Mouse (Mus musculus): ENCODE results near the gene Dcdc2b. TPM values are rescaled to one million over a fixed set of nuclear protein-coding genes. Genes with fewer than 3 reads are reported as not detected.
A peak's percentile ranks its signal among the peaks of the same experiment; 100 is the strongest.

The Dcdc2b gene
- polyA plus RNA-seq (2015; fragmentation: Nextera tagmentation; extraction: Ambion mirVana), result 0.31 and 0.51 TPM in 2 replicates

GRCm38 (mm10) chr4:129614093-129614492 lies at the start of gene Dcdc2b:
Dcdc2b (minus strand) TSS chr4:129614257.
- Histone ChIP-seq H3K4me3 (replicated peaks) (no peak within 1 kb of the TSS), H3K9ac (no peak within 1 kb of the TSS), H3K36me3 (peaks cover 29% of the 10 kb centered on the region), H3K9me3 (replicated peaks) (no peaks in the 10 kb centered on the region), H3K4me1 (replicated peaks) (peaks cover 21% of the 10 kb centered on the region), H3K27me3 (no peaks in the 10 kb centered on the region), H3K27ac (no peak within 1 kb of the TSS), H3K4me2 (no peak within 1 kb of the TSS)
- DNase-seq (no peak), ATAC-seq (ENCODE audit: low read depth) (no peak)
- WGBS (ENCODE audit: insufficient replicate concordance), result 79% methylated on average over 6 of the region's 6 CpGs

- peaks cover 48% of the 10 kb centered on the region for H3K36me3 ChIP-seq
Measured at GRCm38 (mm10) chr4:129662255-129662813, 48.3 kb upstream of the Dcdc2b start.

GRCm38 (mm10) chr4:129661584-129661983 lies 47.5 kb upstream of the Dcdc2b start:
- Histone ChIP-seq H3K27me3 (no peaks in the 10 kb centered on the region), H3K36me3 (peaks cover 51% of the 10 kb centered on the region), H3K9ac (no peak overlapping the region), H3K27ac (no peak overlapping the region), H3K4me1 (replicated peaks) (no peaks in the 10 kb centered on the region), H3K4me3 (replicated peaks) (no peak overlapping the region), H3K4me2 (no peak overlapping the region), H3K9me3 (replicated peaks) (no peaks in the 10 kb centered on the region)
- DNase-seq (no peak), ATAC-seq (ENCODE audit: low read depth) (no peak)
- 89% methylated on average over 3 of the region's 3 CpGs for WGBS (ENCODE audit: insufficient replicate concordance)

More at GRCm38 (mm10) chr4:129662255-129662813, 48.3 kb upstream of the Dcdc2b start:
- H3K27ac ChIP-seq, result no peak overlapping the region
- no peak overlapping the region for H3K4me3 ChIP-seq (replicated peaks)
- DNase-seq (no peak), ATAC-seq (ENCODE audit: low read depth) (no peak)
- H3K9ac ChIP-seq, result no peak overlapping the region
- no peaks in the 10 kb centered on the region for H3K4me1 ChIP-seq (replicated peaks)
- H3K27me3 ChIP-seq, result no peaks in the 10 kb centered on the region
- WGBS (ENCODE audit: insufficient replicate concordance), result 73% methylated on average over 3 of the region's 3 CpGs
- H3K9me3 ChIP-seq (replicated peaks), result no peaks in the 10 kb centered on the region
- H3K4me2 ChIP-seq, result no peak overlapping the region

GRCm38 (mm10) chr4:129654770-129655169 lies 40.7 kb upstream of the Dcdc2b start:
- H3K9me3 ChIP-seq (replicated peaks), result no peaks in the 10 kb centered on the region
- no peak overlapping the region for H3K27ac ChIP-seq
- ATAC-seq (ENCODE audit: low read depth) (no peak), DNase-seq (no peak)
- H3K27me3 ChIP-seq, result no peaks in the 10 kb centered on the region
- no peaks in the 10 kb centered on the region for H3K4me1 ChIP-seq (replicated peaks)
- H3K9ac ChIP-seq, result no peak overlapping the region
- H3K4me2 ChIP-seq, result no peak overlapping the region
- no peak overlapping the region for H3K4me3 ChIP-seq (replicated peaks)
- peaks cover 91% of the 10 kb centered on the region for H3K36me3 ChIP-seq
- WGBS (ENCODE audit: insufficient replicate concordance), result 86% methylated on average over 14 of the region's 14 CpGs

- DNase-seq (no peak), ATAC-seq (ENCODE audit: low read depth) (no peak)
- H3K27ac ChIP-seq, result no peak overlapping the region
- H3K36me3 ChIP-seq, result peaks cover 94% of the 10 kb centered on the region
- no peak overlapping the region for H3K4me3 ChIP-seq (replicated peaks)
- no peak overlapping the region for H3K4me2 ChIP-seq
- H3K9ac ChIP-seq, result no peak overlapping the region
- H3K9me3 ChIP-seq (replicated peaks), result no peaks in the 10 kb centered on the region
- 86% methylated on average over 8 of the region's 8 CpGs for WGBS (ENCODE audit: insufficient replicate concordance)
- H3K27me3 ChIP-seq, result no peaks in the 10 kb centered on the region
- no peaks in the 10 kb centered on the region for H3K4me1 ChIP-seq (replicated peaks)
Measured at GRCm38 (mm10) chr4:129650359-129650758, 36.3 kb upstream of the Dcdc2b start.

- no peak overlapping the region for H3K4me2 ChIP-seq
- no peak overlapping the region for H3K27ac ChIP-seq
- H3K4me1 ChIP-seq (replicated peaks), result no peaks in the 10 kb centered on the region
- no peak overlapping the region for H3K4me3 ChIP-seq (replicated peaks)
- no peaks in the 10 kb centered on the region for H3K27me3 ChIP-seq
- DNase-seq (no peak), ATAC-seq (ENCODE audit: low read depth) (no peak)
- peaks cover 77% of the 10 kb centered on the region for H3K36me3 ChIP-seq
- H3K9me3 ChIP-seq (replicated peaks), result no peaks in the 10 kb centered on the region
- H3K9ac ChIP-seq, result no peak overlapping the region
- 80% methylated on average over 1 of the region's 1 CpGs for WGBS (ENCODE audit: insufficient replicate concordance)
Measured at GRCm38 (mm10) chr4:129648656-129649055, 34.6 kb upstream of the Dcdc2b start.

- H3K27ac ChIP-seq, result no peak overlapping the region
- H3K4me1 ChIP-seq (replicated peaks), result peaks cover 9% of the 10 kb centered on the region
- WGBS (ENCODE audit: insufficient replicate concordance), result 61% methylated on average over 6 of the region's 6 CpGs
- ATAC-seq (ENCODE audit: low read depth) (no peak), DNase-seq (no peak)
- H3K36me3 ChIP-seq, result peaks cover 46% of the 10 kb centered on the region
- no peak overlapping the region for H3K4me2 ChIP-seq
- H3K4me3 ChIP-seq (replicated peaks), result no peak overlapping the region
- no peak overlapping the region for H3K9ac ChIP-seq
- H3K27me3 ChIP-seq, result no peaks in the 10 kb centered on the region
- no peaks in the 10 kb centered on the region for H3K9me3 ChIP-seq (replicated peaks)
Measured at GRCm38 (mm10) chr4:129645204-129645603, 31.1 kb upstream of the Dcdc2b start.

GRCm38 (mm10) chr4:129641756-129642155 lies 27.7 kb upstream of the Dcdc2b start:
- DNase-seq, result no peak
- no peaks in the 10 kb centered on the region for H3K9me3 ChIP-seq (replicated peaks)
- H3K9ac ChIP-seq, result peak overlapping the region; percentile 83; the same call in 1 of the 2 replicates
- H3K27me3 ChIP-seq, result no peaks in the 10 kb centered on the region
- peak overlapping the region; percentile 73 for H3K4me3 ChIP-seq (replicated peaks)
- peak overlapping the region; percentile 48 for H3K27ac ChIP-seq
- 68% methylated on average over 5 of the region's 5 CpGs for WGBS (ENCODE audit: insufficient replicate concordance)
- ATAC-seq (ENCODE audit: low read depth), result no peak
- peaks cover 33% of the 10 kb centered on the region for H3K4me1 ChIP-seq (replicated peaks)
- peak overlapping the region; percentile 56 for H3K4me2 ChIP-seq
- peaks cover 41% of the 10 kb centered on the region for H3K36me3 ChIP-seq

- peak within 1 kb of the TSS; percentile 73 for H3K4me3 ChIP-seq (replicated peaks)
- under 1% methylated on average over 59 of the region's 60 CpGs for WGBS (ENCODE audit: insufficient replicate concordance)
- peaks cover 41% of the 10 kb centered on the region for H3K36me3 ChIP-seq
- H3K9ac ChIP-seq, result peak within 1 kb of the TSS; percentile 83
- H3K27ac ChIP-seq, result peak within 1 kb of the TSS; percentile 87
- H3K4me1 ChIP-seq (replicated peaks), result peaks cover 33% of the 10 kb centered on the region
- H3K27me3 ChIP-seq, result no peaks in the 10 kb centered on the region
- ATAC-seq (ENCODE audit: low read depth) (peak; percentile 90), DNase-seq (peak; percentile 95)
- peak within 1 kb of the TSS; percentile 88 for H3K4me2 ChIP-seq
- no peaks in the 10 kb centered on the region for H3K9me3 ChIP-seq (replicated peaks)
Measured at GRCm38 (mm10) chr4:129640638-129641467, 26.8 kb upstream of the Dcdc2b start, which contains the start of gene Txlna. Txlna (minus strand) TSS chr4:129641065.

- ATAC-seq (ENCODE audit: low read depth) (no peak), DNase-seq (no peak)
- H3K27ac ChIP-seq, result peak overlapping the region; percentile 87
- peaks cover 33% of the 10 kb centered on the region for H3K4me1 ChIP-seq (replicated peaks)
- no peaks in the 10 kb centered on the region for H3K9me3 ChIP-seq (replicated peaks)
- H3K4me3 ChIP-seq (replicated peaks), result peak overlapping the region; percentile 73
- H3K36me3 ChIP-seq, result peaks cover 45% of the 10 kb centered on the region
- peak overlapping the region; percentile 88 for H3K4me2 ChIP-seq
- peak overlapping the region; percentile 83 for H3K9ac ChIP-seq
- 1% methylated on average over 17 of the region's 17 CpGs for WGBS (ENCODE audit: insufficient replicate concordance)
- H3K27me3 ChIP-seq, result no peaks in the 10 kb centered on the region
Measured at GRCm38 (mm10) chr4:129640101-129640637, 26.1 kb upstream of the Dcdc2b start.

- ATAC-seq (ENCODE audit: low read depth) (no peak), DNase-seq (no peak)
- Histone ChIP-seq H3K9ac (peak overlapping the region; percentile 83), H3K36me3 (peaks cover 54% of the 10 kb centered on the region), H3K4me1 (replicated peaks) (peaks cover 41% of the 10 kb centered on the region), H3K4me3 (replicated peaks) (peak overlapping the region; percentile 73), H3K27ac (0 out of 2 replicates have a peak overlapping the region, but pooled peaks have one; percentile 87), H3K9me3 (replicated peaks) (no peaks in the 10 kb centered on the region), H3K4me2 (peak overlapping the region; percentile 88), H3K27me3 (no peaks in the 10 kb centered on the region)
- WGBS (ENCODE audit: insufficient replicate concordance), result 83% methylated on average over 15 of the region's 15 CpGs
Measured at GRCm38 (mm10) chr4:129639221-129639620, 25.2 kb upstream of the Dcdc2b start.

Measured in liver, embryonic 13.5 days (tissue).